8 mouse cellular contexts compared by ENCODE assay signal in the genomic region with DNA sequence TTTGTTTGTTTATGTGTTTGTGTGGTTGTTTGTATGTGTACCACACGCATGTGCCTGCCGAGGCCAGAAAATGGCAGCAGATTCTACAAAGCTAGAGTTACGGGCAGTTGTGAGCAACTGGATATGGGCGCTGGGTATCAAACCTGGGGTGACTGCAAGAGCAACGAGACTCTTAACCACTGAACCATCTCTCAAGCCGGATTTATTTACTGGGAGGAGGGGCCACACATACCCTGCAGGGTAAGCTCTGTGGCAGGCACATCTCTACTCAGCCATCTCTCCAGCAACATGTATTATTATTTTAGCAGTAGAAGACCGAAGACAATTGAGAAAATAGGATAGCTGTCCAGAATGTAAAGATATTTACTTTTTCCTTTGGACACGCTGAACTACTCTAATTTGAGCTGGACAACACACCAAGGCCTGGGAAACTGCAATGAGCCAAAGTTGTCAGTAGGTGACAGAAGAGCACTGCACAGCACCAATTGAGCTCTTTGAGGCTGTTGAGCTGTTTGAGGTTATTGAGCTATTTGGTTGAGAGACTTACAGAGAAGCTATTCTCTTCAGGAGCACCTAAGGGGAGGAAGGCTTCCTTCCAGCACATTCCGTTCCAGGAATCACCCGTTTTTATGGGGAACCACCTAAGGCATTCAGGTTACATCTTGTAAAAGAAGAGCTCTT.
DNase-seq lines count a peak whose midpoint lies in the region; ATAC-seq lines count a peak whose summit lies in the region.

No protein-coding gene starts in this region.

- WGBS in intestine, embryonic 15.5 days = 59% methylated on average over 10 of the region's 10 CpGs
- 59% methylated on average over 10 of the region's 10 CpGs for WGBS in midbrain, embryonic 15.5 days

- no peak overlapping the region for H3K9ac ChIP-seq in intestine, embryonic 15.5 days
- no peak overlapping the region for H3K9ac ChIP-seq in midbrain, embryonic 15.5 days

- intact Hi-C loops in left cerebral cortex, postnatal 14 days (cut with DNase I) = loop anchor here (2.0 to 10.0 kb wide), 3 partner anchors 205 to 443 kb away; no protein-coding TSS in a partner anchor

- peak; percentile 55; the same call in 1 of the 2 replicates for ATAC-seq in intestine, embryonic 15.5 days
- ATAC-seq in midbrain, embryonic 15.5 days (replicated peaks) = peak; percentile 92

- no peak overlapping the region for H3K4me3 ChIP-seq in intestine, embryonic 15.5 days (replicated peaks)
- H3K4me3 ChIP-seq in midbrain, embryonic 15.5 days = no peak overlapping the region

- H3K4me2 ChIP-seq in intestine, embryonic 15.5 days (replicated peaks) = no peak overlapping the region
- H3K4me2 ChIP-seq in midbrain, embryonic 15.5 days = no peak overlapping the region

- no peaks in the 10 kb centered on the region for H3K9me3 ChIP-seq in intestine, embryonic 15.5 days
- no peaks in the 10 kb centered on the region for H3K9me3 ChIP-seq in midbrain, embryonic 15.5 days

- peak; percentile 34 for DNase-seq in urinary bladder, postnatal 14 days (ENCODE audit: low spot score)
- DNase-seq in urinary bladder, adult 18-20 months (ENCODE audit: low spot score in 2 of 2) = no peak
- DNase-seq in cerebellum, postnatal 25 days = peak; percentile 18 to 46
- DNase-seq in frontal cortex, postnatal 14 days (ENCODE audit: low spot score in 2 of 2) = peak; percentile 44 to 57
- DNase-seq in left cerebral cortex, postnatal 14 days (ENCODE audit: low spot score in 2 of 2) = peak; percentile 75 to 81
- DNase-seq in telencephalon, adult 2 months (ENCODE audit: low read depth, low spot score) = peak; percentile 49

- no peak overlapping the region for H3K27ac ChIP-seq in intestine, embryonic 15.5 days
- H3K27ac ChIP-seq in midbrain, embryonic 15.5 days = no peak overlapping the region

- no peaks in the 10 kb centered on the region for H3K4me1 ChIP-seq in intestine, embryonic 15.5 days (replicated peaks)
- H3K4me1 ChIP-seq in midbrain, embryonic 15.5 days = peaks cover 3% of the 10 kb centered on the region; the same call in 1 of the 2 replicates

- no peaks in the 10 kb centered on the region for H3K36me3 ChIP-seq in intestine, embryonic 15.5 days
- no peaks in the 10 kb centered on the region for H3K36me3 ChIP-seq in midbrain, embryonic 15.5 days (replicated peaks)

- no peaks in the 10 kb centered on the region for H3K27me3 ChIP-seq in intestine, embryonic 15.5 days (replicated peaks)
- H3K27me3 ChIP-seq in midbrain, embryonic 15.5 days (replicated peaks) = no peaks in the 10 kb centered on the region

Comparison
In these comparisons a context has a peak if more than half of its experiments do, and no peak if none do; other contexts are left out.
1. DNase-seq: peak in urinary bladder, postnatal 14 days (single experiment), cerebellum, postnatal 25 days (2 of 2), frontal cortex, postnatal 14 days (2 of 2), left cerebral cortex, postnatal 14 days (2 of 2) and telencephalon, adult 2 months (single experiment); none in urinary bladder, adult 18-20 months (0 of 2).